Mouse (Mus musculus): ENCODE measurements around the gene Ifit1. TPM values are rescaled to one million over a fixed set of nuclear protein-coding genes. Genes with fewer than 3 reads are reported as not detected.

The Ifit1 gene
- polyA plus RNA-seq (2014; fragmentation: Illumina TruSeq; extraction: RNeasy Lipid Tissue Mini Kit (QIAGEN cat#74804); ENCODE audit: low read depth, low replicate concordance) = 18.9 TPM

DNA sequence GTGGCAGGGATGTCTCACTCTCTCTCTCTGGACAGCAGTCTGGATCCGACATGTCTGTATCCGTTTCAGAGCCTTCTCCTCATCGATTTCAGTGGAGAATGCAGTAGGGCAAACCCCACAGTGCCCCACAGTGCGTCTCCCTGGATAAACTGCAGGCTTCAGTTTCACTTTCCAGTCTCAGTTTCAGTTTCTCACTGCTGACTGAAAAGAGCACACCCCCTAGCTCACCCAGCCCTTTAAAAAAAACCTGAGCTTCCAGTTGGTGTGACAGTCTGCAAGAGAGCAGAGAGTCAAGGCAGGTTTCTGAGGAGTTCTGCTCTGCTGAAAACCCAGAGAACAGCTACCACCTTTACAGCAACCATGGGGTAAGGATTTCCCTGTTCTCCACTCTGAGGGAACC lies at the start of gene Ifit1, which contains the start of gene Ifit1bl2:
Gene Ifit1 (plus strand): TSS at position 249 of the 400 bp plus-strand sequence.
Gene Ifit1bl2 (minus strand): TSS at position 121 of the 400 bp plus-strand sequence.

GRCm38 (mm10) chr19:34601888-34602287 lies 38.8 kb upstream of the Ifit1 start, which contains the start of gene Ifit1bl1:
Gene Ifit1bl1 (minus strand): TSS chr19:34601956.

GRCm38 (mm10) chr19:34607237-34608051 lies 33.2 kb upstream of the Ifit1 start, which contains the start of gene Ifit3b:
Gene Ifit3b (plus strand): TSS chr19:34607970.

Other genes with a start within 250 kb of the Ifit1 start
- not detected for gene Ch25h, start 165.7 kb upstream of the Ifit1 start, polyA plus RNA-seq (2014; fragmentation: Illumina TruSeq; extraction: RNeasy Lipid Tissue Mini Kit (QIAGEN cat#74804); ENCODE audit: low read depth, low replicate concordance)
- gene Lipa, start 113.4 kb upstream of the Ifit1 start, polyA plus RNA-seq (2014; fragmentation: Illumina TruSeq; extraction: RNeasy Lipid Tissue Mini Kit (QIAGEN cat#74804); ENCODE audit: low read depth, low replicate concordance) = 297 TPM
- gene Ifit2, start 90.2 kb upstream of the Ifit1 start, polyA plus RNA-seq (2014; fragmentation: Illumina TruSeq; extraction: RNeasy Lipid Tissue Mini Kit (QIAGEN cat#74804); ENCODE audit: low read depth, low replicate concordance) = 6.1 TPM
- gene Ifit3, start 57.3 kb upstream of the Ifit1 start, polyA plus RNA-seq (2014; fragmentation: Illumina TruSeq; extraction: RNeasy Lipid Tissue Mini Kit (QIAGEN cat#74804); ENCODE audit: low read depth, low replicate concordance) = 20.4 TPM
- gene Ifit1bl1, start 38.9 kb upstream of the Ifit1 start, polyA plus RNA-seq (2014; fragmentation: Illumina TruSeq; extraction: RNeasy Lipid Tissue Mini Kit (QIAGEN cat#74804); ENCODE audit: low read depth, low replicate concordance) = 0.69 TPM
- 6.1 TPM for gene Ifit3b, start 32.9 kb upstream of the Ifit1 start, polyA plus RNA-seq (2014; fragmentation: Illumina TruSeq; extraction: RNeasy Lipid Tissue Mini Kit (QIAGEN cat#74804); ENCODE audit: low read depth, low replicate concordance)
- 0.13 TPM for gene Ifit1bl2, start 128 bp upstream of the Ifit1 start, polyA plus RNA-seq (2014; fragmentation: Illumina TruSeq; extraction: RNeasy Lipid Tissue Mini Kit (QIAGEN cat#74804); ENCODE audit: low read depth, low replicate concordance)
- 61.3 TPM for gene Slc16a12, start 106.4 kb downstream of the Ifit1 start, polyA plus RNA-seq (2014; fragmentation: Illumina TruSeq; extraction: RNeasy Lipid Tissue Mini Kit (QIAGEN cat#74804); ENCODE audit: low read depth, low replicate concordance)
- 346 TPM for gene Pank1, start 238.6 kb downstream of the Ifit1 start, polyA plus RNA-seq (2014; fragmentation: Illumina TruSeq; extraction: RNeasy Lipid Tissue Mini Kit (QIAGEN cat#74804); ENCODE audit: low read depth, low replicate concordance)

Data from liver, adult 10 weeks (tissue).